Mouse (Mus musculus): ENCODE results near the gene Sdhc. TPM values are rescaled to one million over a fixed set of nuclear protein-coding genes. Genes with fewer than 3 reads are reported as not detected.

The Sdhc gene
- polyA plus RNA-seq, 1 experiment: 4.9 TPM

GRCm38 (mm10) chr1:171110659-171111019, 39.8 kb downstream of the Sdhc start:
- H3K27me3 ChIP-seq (ENCODE audit: control insufficient read depth): no peaks in the 10 kb centered on the region
- no peaks in the 10 kb centered on the region for H3K36me3 ChIP-seq (ENCODE audit: control insufficient read depth)
- H3K4me3 ChIP-seq (replicated peaks): peak overlapping the region; percentile 77
- peaks cover 50% of the 10 kb centered on the region for H3K4me1 ChIP-seq (ENCODE audit: control insufficient read depth)
- H3K9me3 ChIP-seq (ENCODE audit: control insufficient read depth, low read length): no peaks in the 10 kb centered on the region
- TF ChIP-seq GATA1 (IDR thresholded peaks at IDR 0.05; ENCODE audit: low read length) (no peak), TAL1 (IDR thresholded peaks at IDR 0.05; ENCODE audit: low read length) (no peak)

GRCm38 (mm10) chr1:171109620-171110019, 40.8 kb downstream of the Sdhc start:
- TF ChIP-seq GATA1 (IDR thresholded peaks at IDR 0.05; ENCODE audit: low read length): no peak
- no peak for TF ChIP-seq TAL1 (IDR thresholded peaks at IDR 0.05; ENCODE audit: low read length)
- H3K27me3 ChIP-seq (ENCODE audit: control insufficient read depth): no peaks in the 10 kb centered on the region
- H3K9me3 ChIP-seq (ENCODE audit: control insufficient read depth, low read length): no peaks in the 10 kb centered on the region
- H3K36me3 ChIP-seq (ENCODE audit: control insufficient read depth): no peaks in the 10 kb centered on the region
- no peak overlapping the region for H3K4me3 ChIP-seq (replicated peaks)
- H3K4me1 ChIP-seq (ENCODE audit: control insufficient read depth): peaks cover 42% of the 10 kb centered on the region

- Histone ChIP-seq H3K27me3 (ENCODE audit: control insufficient read depth) (no peaks in the 10 kb centered on the region), H3K36me3 (ENCODE audit: control insufficient read depth) (no peaks in the 10 kb centered on the region), H3K9me3 (ENCODE audit: control insufficient read depth, low read length) (no peaks in the 10 kb centered on the region; the same call in 1 of the 2 replicates), H3K4me3 (replicated peaks) (no peak overlapping the region), H3K4me1 (ENCODE audit: control insufficient read depth) (peaks cover 32% of the 10 kb centered on the region)
- TF ChIP-seq TAL1 (IDR thresholded peaks at IDR 0.05; ENCODE audit: low read length): no peak
- no peak for TF ChIP-seq GATA1 (IDR thresholded peaks at IDR 0.05; ENCODE audit: low read length)
Measured at GRCm38 (mm10) chr1:171105226-171105625, 45.2 kb downstream of the Sdhc start.

GRCm38 (mm10) chr1:171103179-171103840, 47.1 kb downstream of the Sdhc start:
- Histone ChIP-seq H3K4me1 (ENCODE audit: control insufficient read depth) (peaks cover 28% of the 10 kb centered on the region), H3K9me3 (ENCODE audit: control insufficient read depth, low read length) (no peaks in the 10 kb centered on the region; the same call in 1 of the 2 replicates), H3K27me3 (ENCODE audit: control insufficient read depth) (no peaks in the 10 kb centered on the region), H3K4me3 (replicated peaks) (peak overlapping the region; percentile 74), H3K36me3 (ENCODE audit: control insufficient read depth) (no peaks in the 10 kb centered on the region)
- TF ChIP-seq GATA1 (IDR thresholded peaks at IDR 0.05; ENCODE audit: low read length): no peak
- no peak for TF ChIP-seq TAL1 (IDR thresholded peaks at IDR 0.05; ENCODE audit: low read length)

- Histone ChIP-seq H3K36me3 (ENCODE audit: control insufficient read depth) (no peaks in the 10 kb centered on the region), H3K27me3 (ENCODE audit: control insufficient read depth) (no peaks in the 10 kb centered on the region), H3K4me1 (ENCODE audit: control insufficient read depth) (peaks cover 34% of the 10 kb centered on the region), H3K4me3 (replicated peaks) (peak overlapping the region; percentile 74), H3K9me3 (ENCODE audit: control insufficient read depth, low read length) (no peaks in the 10 kb centered on the region; the same call in 1 of the 2 replicates)
- TF ChIP-seq TAL1 (IDR thresholded peaks at IDR 0.05; ENCODE audit: low read length): no peak
- TF ChIP-seq GATA1 (IDR thresholded peaks at IDR 0.05; ENCODE audit: low read length): no peak
Measured at GRCm38 (mm10) chr1:171102547-171103177, 47.7 kb downstream of the Sdhc start.

- TF ChIP-seq TAL1 (IDR thresholded peaks at IDR 0.05; ENCODE audit: low read length) (no peak), GATA1 (IDR thresholded peaks at IDR 0.05; ENCODE audit: low read length) (peak; percentile 10; the same call in 1 of the 2 replicates)
- Histone ChIP-seq H3K4me1 (ENCODE audit: control insufficient read depth) (peaks cover 42% of the 10 kb centered on the region), H3K4me3 (replicated peaks) (peak overlapping the region; percentile 74), H3K36me3 (ENCODE audit: control insufficient read depth) (no peaks in the 10 kb centered on the region), H3K9me3 (ENCODE audit: control insufficient read depth, low read length) (no peaks in the 10 kb centered on the region; the same call in 1 of the 2 replicates), H3K27me3 (ENCODE audit: control insufficient read depth) (no peaks in the 10 kb centered on the region)
Measured at GRCm38 (mm10) chr1:171101733-171102546, 48.5 kb downstream of the Sdhc start.

- peaks cover 51% of the 10 kb centered on the region for H3K4me1 ChIP-seq (ENCODE audit: control insufficient read depth)
- no peaks in the 10 kb centered on the region for H3K27me3 ChIP-seq (ENCODE audit: control insufficient read depth)
- no peaks in the 10 kb centered on the region for H3K36me3 ChIP-seq (ENCODE audit: control insufficient read depth)
- H3K4me3 ChIP-seq (replicated peaks): no peak overlapping the region
- TF ChIP-seq GATA1 (IDR thresholded peaks at IDR 0.05; ENCODE audit: low read length) (no peak), TAL1 (IDR thresholded peaks at IDR 0.05; ENCODE audit: low read length) (no peak)
- H3K9me3 ChIP-seq (ENCODE audit: control insufficient read depth, low read length): no peaks in the 10 kb centered on the region; the same call in 1 of the 2 replicates
Measured at GRCm38 (mm10) chr1:171101033-171101432, 49.4 kb downstream of the Sdhc start.

GRCm38 (mm10) chr1:171097612-171098011, 52.8 kb downstream of the Sdhc start:
- Histone ChIP-seq H3K4me1 (ENCODE audit: control insufficient read depth) (peaks cover 42% of the 10 kb centered on the region), H3K9me3 (ENCODE audit: control insufficient read depth, low read length) (peaks cover 2% of the 10 kb centered on the region; the same call in 1 of the 2 replicates), H3K27me3 (ENCODE audit: control insufficient read depth) (no peaks in the 10 kb centered on the region), H3K36me3 (ENCODE audit: control insufficient read depth) (no peaks in the 10 kb centered on the region), H3K4me3 (replicated peaks) (no peak overlapping the region)
- TF ChIP-seq TAL1 (IDR thresholded peaks at IDR 0.05; ENCODE audit: low read length) (peak; percentile 22; the same call in 1 of the 3 replicates), GATA1 (IDR thresholded peaks at IDR 0.05; ENCODE audit: low read length) (peak; percentile 50; the same call in 1 of the 2 replicates)

GRCm38 (mm10) chr1:171097136-171097535, 53.3 kb downstream of the Sdhc start:
- no peaks in the 10 kb centered on the region for H3K27me3 ChIP-seq (ENCODE audit: control insufficient read depth)
- TF ChIP-seq TAL1 (IDR thresholded peaks at IDR 0.05; ENCODE audit: low read length): no peak
- TF ChIP-seq GATA1 (IDR thresholded peaks at IDR 0.05; ENCODE audit: low read length): no peak
- H3K9me3 ChIP-seq (ENCODE audit: control insufficient read depth, low read length): peaks cover 2% of the 10 kb centered on the region; the same call in 1 of the 2 replicates
- H3K36me3 ChIP-seq (ENCODE audit: control insufficient read depth): no peaks in the 10 kb centered on the region
- no peak overlapping the region for H3K4me3 ChIP-seq (replicated peaks)
- H3K4me1 ChIP-seq (ENCODE audit: control insufficient read depth): peaks cover 39% of the 10 kb centered on the region
